Mouse (Mus musculus): ENCODE data around the gene Cd2ap.
"Not testable (repeated sequence)": the region's sequence is repeated elsewhere in the genome, so short reads cannot be mapped to it uniquely, and the experiment has no call there.

Cd2ap gene

DNA sequence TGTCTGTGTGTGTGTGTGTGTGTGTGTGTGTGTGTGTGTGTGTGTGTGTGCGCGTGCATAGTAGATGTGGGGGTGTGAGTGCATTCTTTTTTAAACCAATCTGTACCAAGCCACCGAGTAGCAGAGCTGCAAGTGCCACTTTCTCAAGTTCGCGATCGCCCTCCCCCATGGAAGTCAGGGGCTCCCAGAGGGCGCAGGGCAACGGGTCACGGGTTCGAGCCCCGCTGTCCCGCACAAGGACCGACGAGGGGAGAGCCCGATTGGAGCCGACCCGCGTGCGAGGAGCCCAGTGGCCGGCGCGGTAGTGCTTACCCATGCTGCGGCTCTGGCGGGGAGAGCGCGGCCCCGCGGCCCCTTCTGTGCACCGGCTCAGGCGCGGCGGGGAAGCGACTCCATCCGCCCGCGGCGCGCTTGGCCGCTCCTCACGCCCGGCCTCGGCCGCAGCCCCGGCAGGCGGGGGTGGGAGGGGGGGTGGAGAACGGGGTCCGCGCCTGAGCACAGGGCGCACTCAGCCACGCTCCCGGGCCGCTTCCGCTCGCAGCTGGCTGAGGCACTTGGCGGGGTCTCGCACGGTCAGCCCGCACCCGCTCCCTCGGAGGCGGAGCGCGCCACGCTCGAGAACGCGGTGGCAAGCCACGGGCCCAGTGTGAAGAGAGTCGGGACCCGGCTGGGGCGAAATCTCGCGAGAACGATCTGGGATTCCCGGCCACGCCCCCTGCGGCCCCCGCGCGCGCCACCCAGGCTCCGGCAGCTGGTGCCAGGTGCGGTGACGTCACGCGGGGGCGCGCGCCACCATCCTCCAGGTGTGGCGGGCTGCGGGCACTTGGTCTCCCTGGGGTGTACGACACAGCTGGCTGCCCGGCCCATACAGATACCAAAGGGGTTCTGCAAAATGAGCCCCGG, at the start of gene Cd2ap:
Gene Cd2ap, minus strand, starts transcription at position 665 of the 903 bp plus-strand sequence.
- DNase-seq (ENCODE audit: low spot score in 2 of 2): peak; percentile 89 to 98

DNA sequence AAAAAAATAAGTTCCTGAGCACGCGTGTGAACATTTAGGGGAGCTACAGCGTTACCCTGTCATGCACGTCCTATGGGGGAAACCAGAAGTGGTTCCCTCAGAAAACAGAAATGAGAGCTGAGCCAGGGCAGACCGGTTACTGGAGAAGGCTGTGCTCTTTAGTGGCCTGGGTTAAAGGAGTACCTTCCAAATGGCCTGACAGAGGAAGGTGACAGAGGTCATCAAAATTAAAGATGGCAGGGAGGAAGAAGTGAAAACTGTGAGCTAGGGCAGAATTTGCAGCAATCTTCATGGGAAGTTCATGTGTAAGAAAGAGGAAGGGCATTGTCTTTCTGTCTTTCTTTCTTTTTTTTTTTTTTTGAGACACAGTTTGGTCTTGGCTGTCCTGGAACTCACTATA, 48.3 kb upstream of the Cd2ap start:
- no peak for DNase-seq (ENCODE audit: low spot score in 2 of 2)

DNA sequence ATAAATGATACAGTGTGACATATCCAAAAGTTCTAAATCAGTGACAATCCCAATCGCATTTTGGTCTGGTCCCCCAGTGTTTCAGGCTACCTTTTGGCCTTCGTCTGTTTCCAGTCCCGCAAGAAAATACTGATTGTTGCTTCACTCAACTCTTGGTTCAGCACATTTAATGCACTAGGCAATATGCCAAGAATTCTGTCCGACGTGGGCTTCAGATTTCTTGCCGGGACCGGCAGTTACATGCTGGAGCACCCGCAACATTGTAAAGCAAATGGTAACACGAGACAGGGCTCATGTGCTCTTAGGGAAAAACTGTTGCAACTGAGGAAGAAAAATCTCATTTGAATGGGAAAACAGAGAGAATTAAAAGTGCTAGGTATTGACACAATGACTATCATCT, 42.3 kb upstream of the Cd2ap start:
- DNase-seq (ENCODE audit: low spot score in 2 of 2): no peak

DNA sequence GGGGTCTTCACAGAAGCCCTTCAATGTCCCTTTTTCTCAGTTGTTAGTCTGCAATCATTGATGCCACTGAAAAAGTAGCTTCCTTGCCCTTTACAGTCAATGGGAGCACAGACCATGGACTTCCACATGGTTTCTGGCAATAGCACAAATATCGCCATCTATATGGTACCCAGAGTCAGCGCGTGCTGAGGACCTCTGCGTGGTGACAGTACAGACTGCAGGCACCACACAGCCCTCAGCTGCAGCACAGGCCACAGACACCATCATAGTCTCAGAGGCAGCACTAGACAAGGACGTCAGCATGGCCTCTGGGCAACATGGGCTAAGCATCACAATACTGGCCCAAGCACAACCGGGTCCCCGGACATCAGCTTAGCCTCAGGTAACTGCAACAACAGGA, 38.3 kb upstream of the Cd2ap start:
- no peak for DNase-seq (ENCODE audit: low spot score in 2 of 2)

DNA sequence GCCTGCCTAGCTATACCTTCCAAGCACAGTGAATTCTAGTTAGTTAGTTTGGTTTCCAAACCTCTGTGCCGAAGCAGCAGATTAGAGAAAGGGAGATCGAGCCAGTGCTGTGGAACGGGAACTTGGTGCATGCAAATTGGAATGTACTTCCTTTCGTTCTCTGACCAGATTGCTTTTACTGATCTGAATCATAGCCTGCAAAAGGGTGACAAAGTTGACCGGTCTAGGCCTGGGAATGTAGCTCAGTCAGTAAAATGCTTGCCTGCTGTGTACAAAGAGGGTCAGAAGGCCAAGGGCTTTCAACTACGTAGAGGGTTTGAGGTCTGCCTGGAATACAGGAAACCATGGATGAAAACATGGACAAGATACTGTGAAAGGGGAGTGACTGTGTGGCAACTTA, 35.7 kb upstream of the Cd2ap start:
- no peak for DNase-seq (ENCODE audit: low spot score in 2 of 2)

DNA sequence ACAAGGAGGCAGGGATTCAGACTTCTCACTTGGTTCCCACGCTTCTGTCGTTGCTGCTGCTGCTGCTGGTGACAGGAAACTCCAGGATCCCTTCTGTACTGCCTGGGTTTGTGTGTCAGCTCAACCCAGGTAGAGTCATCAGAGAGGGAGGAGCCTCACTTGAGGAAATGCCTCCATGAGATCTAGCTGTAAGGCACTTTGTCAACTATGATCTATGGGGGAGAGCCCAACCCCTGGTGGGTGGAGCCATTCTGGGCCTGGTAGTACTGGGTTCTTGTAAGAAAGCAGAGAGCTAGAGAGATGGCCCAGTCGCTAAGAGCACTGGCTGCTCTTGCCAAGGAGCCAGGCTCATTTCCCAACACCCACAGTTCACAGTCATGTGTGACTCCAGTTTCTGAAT, 34.0 kb upstream of the Cd2ap start:
- DNase-seq (ENCODE audit: low spot score in 2 of 2): no peak

DNA sequence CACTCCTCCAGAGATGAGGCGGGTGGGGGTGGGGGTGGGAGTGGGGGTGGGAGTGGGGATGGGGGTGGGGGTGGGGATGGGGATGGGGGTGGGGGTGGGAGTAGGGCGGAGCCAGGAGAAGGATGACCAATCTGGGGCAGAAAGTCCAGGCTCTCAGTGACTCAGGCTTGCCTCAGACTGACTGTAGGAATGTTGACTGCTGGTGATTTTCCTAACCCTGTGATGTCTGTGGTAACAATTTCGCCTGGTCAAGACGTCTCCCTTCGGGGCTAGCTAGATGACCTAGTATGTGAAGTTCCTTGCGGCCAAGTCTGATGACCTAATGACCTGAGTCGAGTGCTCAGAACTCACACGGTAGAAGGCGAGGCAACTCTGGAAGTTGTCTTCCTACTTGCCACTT, 32.9 kb upstream of the Cd2ap start:
- no peak for DNase-seq (ENCODE audit: low spot score in 2 of 2)

DNA sequence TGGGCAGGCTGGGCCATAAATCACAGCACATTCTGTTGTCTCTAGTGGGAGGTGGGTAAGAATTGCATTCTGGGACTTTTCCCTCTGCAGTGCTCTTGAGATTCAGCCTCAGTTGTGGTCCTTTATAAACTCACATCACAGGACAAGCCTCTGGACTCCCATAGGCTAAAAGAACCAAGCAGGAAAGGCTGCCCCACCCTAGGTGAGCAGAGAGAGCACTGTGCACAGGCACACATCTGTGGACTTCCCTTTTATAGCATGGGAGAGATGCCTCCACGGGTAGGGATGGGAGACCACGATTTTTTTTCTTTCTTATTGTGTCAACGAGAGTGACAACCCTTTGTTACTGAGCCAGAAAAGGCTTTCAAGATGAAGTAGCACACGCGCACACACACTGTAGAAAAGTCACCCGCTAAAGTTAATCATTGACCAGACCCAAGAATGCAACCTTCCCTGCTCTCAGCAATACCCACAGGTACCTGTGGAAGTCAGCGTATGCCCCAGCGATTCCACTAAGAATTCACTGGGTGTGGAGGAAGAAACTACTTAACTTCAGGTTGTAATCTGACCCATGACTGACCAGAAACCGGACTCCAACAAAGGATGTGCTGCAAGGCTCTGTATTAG, 32.4 kb upstream of the Cd2ap start:
- DNase-seq (ENCODE audit: low spot score in 2 of 2): no peak

DNA sequence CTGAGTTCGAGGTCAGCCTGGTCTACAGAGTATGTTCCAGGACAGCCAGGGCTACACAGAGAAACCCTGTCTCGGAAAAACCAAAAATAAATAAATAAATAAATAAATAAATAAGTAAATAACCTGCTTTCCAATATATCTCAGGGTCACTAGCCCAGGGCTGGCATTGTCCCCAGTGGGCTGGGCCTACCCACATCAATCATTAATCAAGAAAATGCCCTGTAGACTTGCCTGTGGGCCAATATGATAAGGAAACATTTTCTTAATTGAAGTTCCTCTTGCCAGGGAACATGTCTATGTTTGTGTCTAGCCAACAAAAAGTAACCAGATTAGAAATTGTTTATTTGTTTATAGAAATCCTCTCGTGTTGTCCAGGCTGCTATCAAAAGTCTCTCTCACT, 31.7 kb upstream of the Cd2ap start:
- DNase-seq (ENCODE audit: low spot score in 2 of 2): no peak

DNA sequence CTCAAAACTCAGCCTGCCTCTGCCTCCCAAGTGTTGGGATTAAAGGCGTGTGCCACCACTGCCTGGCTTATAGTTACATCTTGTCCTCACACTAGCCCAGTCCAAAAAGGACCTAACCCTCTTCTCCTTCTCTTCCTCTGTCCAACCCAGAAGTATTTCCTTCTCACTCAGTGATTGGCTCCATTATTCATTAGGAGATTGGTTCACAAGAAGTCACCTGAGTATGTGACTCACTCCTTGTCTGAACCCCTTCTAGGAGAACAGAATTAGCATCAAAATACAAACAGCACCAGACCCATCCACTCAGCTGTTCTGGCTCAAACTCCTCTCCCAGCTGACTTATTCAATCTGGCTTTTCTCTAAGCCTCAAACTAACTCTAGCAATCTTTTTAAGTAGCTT, 30.0 kb upstream of the Cd2ap start:
- DNase-seq (ENCODE audit: low spot score in 2 of 2): not testable (repeated sequence)

DNA sequence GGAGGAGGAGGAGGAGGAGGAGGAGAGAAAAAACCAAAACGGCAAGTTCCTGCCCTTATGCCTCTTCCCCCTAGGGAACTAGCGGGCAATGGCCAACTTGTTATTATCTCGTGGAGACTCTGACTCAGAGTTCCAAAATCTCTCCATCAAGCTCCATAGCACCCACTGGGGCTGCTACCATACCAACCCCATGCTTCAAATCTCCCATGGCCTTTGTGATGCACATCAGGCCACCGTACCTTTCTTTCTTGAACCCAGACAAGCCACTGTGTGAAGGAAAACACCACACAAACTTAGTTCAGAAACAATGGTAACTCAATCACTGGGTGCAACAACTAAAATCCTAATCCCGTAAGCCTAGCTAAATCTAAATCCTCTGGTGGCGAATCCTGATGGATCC, 29.5 kb upstream of the Cd2ap start:
- DNase-seq (ENCODE audit: low spot score in 2 of 2): no peak

DNA sequence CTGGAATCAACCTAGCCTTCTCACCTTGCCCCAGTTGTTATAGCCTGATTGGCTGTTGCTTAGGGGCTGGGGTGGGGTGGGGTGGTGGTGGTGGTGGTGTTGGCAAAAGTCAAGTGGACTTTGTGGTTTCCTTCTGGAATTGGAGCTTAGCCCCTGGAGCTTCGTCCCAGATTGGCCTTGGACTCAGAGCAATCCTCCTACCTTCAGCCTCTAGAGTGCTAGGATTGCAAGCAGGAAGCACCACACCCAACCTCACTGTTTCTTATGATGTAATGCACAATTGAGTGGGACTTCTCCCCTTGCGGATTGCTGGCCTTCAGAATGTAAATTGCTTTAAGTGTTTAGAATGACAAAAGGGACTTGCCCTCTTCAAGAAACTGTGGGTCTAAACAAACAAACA, 24.3 kb upstream of the Cd2ap start:
- no peak for DNase-seq (ENCODE audit: low spot score in 2 of 2)

DNA sequence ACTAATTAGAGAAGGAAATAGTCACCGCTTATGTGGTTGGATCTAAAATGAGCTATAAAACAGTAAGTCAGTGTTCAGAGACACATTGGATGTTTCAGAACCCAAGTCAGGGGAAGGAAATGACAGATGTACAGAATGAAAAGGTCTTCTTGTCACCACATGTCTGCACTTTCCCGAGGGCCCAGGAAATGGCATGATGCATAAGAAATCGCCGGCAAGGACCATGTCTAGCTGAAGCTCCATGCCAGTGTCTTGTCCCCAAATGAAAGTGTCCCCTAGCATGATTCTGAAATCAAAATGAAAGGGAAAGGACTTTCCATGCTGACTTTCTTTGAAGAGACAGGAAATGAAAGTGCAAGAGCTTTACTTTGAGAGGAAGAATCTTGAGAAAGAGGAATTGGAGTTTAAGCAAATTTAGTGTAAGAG, 10.8 kb upstream of the Cd2ap start:
- DNase-seq (ENCODE audit: low spot score in 2 of 2): no peak

DNA sequence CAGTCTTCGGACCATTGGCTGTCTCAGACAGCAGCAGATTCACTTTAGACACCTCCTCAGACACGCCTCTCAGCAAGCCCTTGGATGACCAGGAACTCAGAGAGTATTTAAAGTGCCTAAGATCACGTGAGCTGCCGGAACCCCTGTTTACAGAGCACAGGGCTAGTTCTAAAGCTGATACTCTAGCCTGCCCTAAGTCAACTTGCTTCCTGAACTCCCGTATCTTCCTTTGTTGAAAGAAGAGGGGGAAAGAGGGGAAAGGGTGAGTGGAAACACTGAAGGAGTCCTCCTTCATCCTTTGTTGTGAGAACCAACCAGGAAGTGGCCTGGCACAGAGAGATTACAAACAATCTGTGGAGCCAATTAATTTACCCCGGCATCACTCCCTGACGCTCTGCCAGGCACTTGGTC, 8.6 kb upstream of the Cd2ap start:
- DNase-seq (ENCODE audit: low spot score in 2 of 2): no peak

DNA sequence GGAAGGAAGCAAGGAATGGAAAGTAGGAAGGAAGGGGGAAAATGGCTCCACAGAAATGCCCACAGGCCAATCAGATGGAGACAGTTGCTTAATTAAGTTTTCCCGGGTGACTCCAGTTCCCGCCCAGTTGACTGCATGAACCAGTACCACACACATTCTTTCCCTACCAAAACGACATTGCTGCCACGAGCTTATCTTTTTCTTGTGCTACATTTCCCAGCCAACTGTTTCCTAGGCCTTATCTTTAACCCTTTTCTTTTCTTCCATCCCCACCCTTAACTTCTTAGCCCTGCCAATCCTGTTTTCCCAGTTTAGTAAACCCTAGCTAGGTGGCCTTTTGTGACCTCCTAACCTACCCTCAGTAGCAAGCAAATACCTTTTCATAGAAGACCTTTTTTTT, 7.9 kb upstream of the Cd2ap start:
- no peak for DNase-seq (ENCODE audit: low spot score in 2 of 2)

DNA sequence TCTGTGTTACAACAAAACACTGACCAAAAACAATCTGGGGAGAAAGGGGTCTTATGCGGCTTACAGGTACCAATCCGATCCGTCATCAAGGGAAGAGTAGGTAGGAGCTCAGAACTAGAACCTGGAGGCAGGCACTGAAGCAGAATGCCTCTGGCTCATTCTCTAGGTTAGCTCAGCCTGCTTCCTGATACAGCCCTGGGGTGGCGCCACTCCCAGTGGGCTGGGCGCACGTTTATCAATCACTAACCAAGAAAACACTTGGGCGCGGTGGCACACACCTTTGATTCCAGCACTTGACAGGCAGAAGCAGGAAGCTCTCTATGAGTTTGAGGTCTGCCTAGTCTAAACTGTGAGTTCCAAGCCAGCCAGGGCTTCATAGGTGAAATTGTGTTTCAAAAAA, 7.3 kb upstream of the Cd2ap start:
- DNase-seq (ENCODE audit: low spot score in 2 of 2): no peak

DNA sequence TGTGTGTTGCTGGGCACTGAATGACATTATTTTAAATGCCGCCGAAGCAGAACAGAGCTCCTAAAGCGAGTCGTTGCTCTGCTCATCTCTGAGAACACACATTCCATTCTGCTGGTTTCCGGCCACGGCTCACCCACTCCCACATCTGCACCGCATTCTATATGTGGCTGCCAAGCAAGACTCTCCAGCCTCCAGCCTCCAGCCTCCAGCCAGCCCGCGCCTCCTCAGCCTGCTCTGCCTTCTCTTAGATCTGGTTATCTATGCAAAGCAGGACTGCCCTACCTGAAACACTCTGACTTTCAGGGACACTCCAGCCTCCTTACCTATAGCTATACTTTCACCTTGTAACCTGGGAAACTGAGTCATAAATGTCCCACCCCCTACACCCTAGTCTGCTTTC, 6.8 kb upstream of the Cd2ap start:
- DNase-seq (ENCODE audit: low spot score in 2 of 2): no peak

DNA sequence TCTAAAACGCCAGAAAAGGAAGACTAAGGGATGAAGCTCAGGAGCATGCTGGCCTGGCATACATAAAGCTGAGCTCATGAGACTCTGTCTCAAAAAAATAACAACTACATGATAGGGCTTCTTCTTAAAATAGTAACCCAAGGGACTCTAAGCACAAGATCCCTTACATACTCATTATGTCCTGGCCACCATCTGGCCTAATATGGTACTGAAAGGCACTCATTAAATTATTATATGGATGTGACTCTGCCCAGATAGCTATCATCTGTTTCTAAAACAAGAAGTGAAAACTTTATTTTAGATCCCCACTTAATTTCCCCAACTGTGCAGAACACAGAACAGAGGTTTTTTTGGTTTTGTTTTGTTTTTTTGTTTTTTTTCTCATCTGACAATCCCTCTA, 6.4 kb upstream of the Cd2ap start:
- DNase-seq (ENCODE audit: low spot score in 2 of 2): no peak

DNA sequence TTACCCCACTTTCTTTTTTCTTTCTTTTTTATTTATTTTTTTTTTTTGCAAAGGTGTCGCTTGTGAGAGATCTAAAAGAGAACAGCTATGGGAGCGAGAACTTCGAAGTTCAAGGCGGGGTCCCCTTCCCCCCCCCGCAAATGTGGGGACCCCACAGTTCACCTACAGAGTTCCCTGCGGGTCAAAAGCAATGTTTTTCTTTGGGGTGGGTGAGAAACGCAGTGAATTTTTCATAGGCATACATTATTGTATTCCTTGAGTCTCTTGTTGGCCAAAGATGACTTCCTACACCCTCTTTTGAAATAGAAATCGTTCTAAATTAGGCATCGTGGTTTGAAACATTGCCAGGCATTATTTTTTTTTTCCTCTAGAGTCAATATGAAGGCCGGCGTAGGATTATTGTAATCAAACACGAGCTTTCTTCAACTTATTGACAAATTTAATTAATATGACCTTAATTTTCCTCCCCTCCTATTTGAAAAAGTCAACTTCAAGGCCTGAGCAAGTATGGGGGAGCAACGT, 500 bp upstream of the Cd2ap start:
- DNase-seq (ENCODE audit: low spot score in 2 of 2): no peak

DNA sequence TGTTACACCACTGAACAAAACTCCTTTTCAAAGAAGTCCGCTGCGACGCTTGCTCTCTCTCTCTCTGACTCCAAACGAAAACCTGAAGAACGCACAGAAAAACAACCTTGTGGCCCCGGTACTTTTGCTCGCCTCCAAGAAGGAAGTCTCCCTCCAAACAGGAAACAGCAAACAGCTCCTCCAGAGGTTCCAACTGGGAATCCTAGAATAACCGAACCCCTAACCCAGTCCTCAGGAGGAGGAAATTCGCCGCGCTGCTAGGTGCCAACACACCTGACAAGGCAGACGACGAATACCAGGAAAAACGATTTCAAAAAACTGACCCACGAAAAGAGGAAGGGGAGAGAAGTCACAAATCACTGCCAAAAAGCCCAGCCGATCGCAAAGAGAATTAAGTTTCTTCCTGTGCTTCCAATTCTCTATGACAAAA, 879 bp downstream of the Cd2ap start:
- no peak for DNase-seq (ENCODE audit: low spot score in 2 of 2)

DNA sequence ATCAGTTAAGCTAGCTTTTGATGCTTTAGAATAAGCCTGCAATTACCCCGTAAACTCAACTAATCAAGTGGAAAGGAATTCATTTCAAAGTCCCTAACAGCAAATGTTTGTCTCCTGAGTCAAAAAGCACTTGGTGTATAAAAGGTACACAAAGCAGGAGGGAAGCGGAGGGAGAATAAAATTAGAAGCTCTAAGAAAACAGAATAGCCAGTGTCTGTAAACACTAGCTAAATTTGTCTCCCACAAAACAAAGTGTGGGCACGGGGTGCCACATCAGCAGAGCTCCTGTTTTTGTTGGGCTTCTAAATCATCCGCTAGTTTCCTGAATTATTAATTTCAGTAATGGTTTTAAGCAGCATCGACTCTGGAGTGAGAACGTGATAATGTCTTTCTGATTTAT, 1.4 kb downstream of the Cd2ap start:
- no peak for DNase-seq (ENCODE audit: low spot score in 2 of 2)

DNA sequence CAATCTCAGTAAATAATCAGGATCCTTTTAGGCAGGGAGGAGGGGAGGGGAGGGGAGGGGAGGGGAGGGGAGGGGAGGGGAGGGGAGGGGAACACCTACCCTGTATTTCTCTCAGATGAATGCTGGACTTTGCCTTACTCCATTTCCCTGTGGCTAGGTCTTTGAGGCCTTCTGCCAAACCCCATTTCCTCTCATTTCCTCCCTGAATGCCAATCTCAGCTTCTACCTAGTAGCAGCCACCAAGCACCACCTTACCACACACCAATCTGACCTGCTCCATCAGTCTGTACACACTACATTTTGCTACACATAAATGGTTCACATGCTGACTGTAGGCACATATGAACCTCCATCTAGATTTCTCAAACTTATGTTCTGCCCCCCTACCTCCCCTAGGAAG, 6.0 kb downstream of the Cd2ap start:
- DNase-seq (ENCODE audit: low spot score in 2 of 2): no peak

DNA sequence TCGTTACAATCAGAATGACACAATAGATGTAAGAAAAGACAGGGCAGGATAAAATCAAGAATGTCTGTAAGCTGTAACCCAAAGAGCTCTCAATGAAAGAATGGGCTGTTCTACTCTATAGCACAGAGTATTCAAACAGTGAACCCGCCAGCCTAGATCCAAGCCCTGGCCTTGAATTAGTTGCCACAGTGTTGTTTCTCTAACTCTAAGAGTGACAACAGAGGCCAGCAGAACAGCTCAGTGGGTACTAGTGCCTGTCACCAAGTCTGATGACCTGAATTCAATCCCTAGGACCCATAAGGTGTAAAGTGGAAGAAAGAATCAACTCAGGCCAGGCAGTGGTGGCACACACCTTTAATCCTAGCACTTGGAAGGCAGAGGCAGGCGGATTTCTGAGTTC, 13.3 kb downstream of the Cd2ap start:
- DNase-seq (ENCODE audit: low spot score in 2 of 2): no peak

Data from natural killer cell, adult 2 months (primary cell).